Mouse (Mus musculus) v-Abl transformed pro-B cells (cell line): ENCODE data around the gene Csrp3.

Source experiments
- in situ Hi-C, 2 experiments: fragments of 400-800 bp; cut with MboI; formaldehyde crosslinking; loops; one replicate each; pipeline ENCODE4 v1.15.1; 2025; ENCODE audit not compliant: unreplicated experiment in 2 of 2

The Csrp3 gene

DNA sequence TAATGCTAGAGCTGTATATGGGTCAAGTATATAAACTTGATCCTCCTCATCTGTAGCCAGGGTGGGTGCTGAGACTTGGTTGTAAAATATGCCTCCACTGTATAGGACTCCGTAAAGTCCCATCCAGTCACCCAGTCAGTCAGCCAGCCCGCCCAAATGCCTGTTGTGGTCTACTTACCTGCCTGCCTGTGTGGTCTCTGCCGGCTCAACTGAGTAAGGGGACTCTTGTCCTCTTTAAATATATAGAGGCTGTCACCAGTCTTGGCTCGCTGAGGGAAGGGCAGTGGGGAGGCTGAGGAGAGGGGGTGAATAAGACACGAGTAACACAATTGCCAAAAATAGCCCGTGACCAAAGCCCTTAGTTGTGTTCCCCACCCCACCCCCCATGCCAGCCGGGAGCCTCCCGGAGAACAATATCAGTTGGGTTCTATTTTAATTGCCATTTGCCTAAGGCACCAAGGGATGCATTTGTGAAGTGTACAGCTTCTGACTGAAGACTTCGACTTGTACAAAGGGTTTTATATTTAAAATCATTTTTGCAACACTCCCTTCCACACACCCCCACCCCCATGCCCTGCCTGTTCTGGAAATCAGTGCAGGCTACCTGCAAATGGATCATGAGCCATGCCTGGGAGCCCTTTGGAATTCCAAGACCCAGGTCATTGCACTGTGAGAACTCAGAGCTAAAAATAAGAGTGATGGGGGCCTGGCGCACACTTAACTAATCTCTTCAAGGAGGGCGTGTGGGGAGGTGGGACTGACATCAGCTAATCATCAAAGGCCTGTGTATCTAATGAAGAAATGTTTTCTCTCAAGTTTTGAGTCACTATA lies at the start of gene Csrp3:
TSS of gene Csrp3 (minus strand) at position 214 of the 831 bp plus-strand sequence.
- in situ Hi-C loops: no loop called here

DNA sequence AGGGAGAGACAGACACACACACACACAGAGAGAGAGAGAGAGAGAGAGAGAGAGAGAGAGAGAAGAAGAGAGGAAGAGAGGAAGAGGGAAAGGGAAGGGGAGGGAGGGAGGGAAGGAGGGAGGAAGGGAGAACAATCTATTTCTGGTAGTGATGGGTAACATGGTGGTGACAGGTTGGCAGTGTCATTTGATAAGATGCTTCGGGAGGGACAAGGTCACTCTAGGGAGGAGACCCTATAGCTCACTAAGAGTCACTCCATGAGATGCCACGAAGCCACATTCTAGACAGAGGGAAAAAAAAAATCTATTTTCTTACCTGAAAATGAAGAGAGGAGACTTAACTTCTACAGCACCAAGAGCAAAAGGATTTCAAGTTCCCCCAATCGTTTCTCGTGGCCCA lies 48.2 kb upstream of the Csrp3 start:
- in situ Hi-C loops: loop anchor here (5.0 to 25.0 kb wide), 2 partner anchors 36 to 891 kb away; partner anchors contain the start of gene Prmt3 (in 1 of the 2)

DNA sequence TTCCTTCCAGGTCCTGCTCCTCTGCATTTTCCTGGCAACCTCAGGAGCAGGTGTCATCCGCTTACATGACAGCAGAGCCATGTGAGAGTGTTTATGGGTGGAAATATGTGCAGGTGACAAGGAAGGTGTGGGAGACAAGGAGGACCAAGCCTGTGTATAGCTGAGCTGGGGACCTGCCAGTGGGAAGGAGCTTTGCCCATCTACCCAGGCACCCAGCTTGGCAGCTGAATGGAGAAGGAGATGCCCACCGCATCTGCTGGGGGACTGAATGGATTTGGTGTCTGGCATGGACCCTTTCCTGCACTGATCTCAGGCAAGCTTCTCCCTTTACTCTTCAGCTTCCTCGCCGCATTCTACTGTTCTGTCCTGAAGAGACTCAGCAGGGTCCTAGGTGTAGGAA lies 47.6 kb upstream of the Csrp3 start:
- in situ Hi-C loops: loop anchor here (5.0 to 25.0 kb wide), 2 partner anchors 37 to 892 kb away; partner anchors contain the start of gene Prmt3 (in 1 of the 2)

DNA sequence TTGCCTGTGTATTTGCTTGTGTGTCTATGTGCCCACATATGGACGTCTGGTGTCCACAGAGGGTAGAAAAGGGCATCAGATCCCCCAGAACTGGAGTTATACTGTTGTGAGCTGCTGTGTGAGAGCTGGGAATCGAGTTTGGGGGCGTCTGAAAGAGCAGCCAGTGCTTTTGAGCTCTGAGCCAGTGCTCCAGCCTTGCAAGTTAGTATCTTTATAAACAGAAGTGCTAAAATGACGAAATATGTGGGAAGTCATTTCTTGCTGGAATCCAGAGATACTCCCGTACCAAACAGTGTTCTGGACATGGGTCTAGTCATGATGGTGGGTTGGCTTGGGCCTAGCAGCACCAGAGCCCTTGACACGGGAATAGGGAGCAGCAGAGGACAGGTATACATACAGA lies 46.9 kb upstream of the Csrp3 start:
- in situ Hi-C loops: loop anchor here (5.0 to 25.0 kb wide), 4 partner anchors 38 to 893 kb away; partner anchors contain the start of gene Prmt3 (in 1 of the 2)

DNA sequence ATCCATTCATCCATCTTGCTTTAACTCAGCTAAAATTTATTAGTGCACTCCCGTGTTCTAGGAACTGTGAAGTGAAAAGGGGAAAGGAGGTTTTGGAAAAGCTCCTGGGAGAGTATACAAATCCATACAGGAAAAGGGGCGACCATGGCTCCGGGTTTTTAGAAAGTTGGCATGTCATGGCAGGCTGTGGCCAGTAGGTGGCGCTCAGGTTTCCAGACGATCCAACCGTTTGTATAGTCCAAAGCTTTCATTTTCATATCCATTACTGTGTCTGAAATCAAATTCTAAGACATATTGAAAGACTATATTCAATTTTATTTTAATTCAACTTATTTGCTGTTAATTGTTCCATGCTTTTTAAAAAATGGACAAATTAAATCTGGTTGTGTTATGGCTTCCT lies 46.3 kb upstream of the Csrp3 start:
- in situ Hi-C loops: loop anchor here (5.0 to 25.0 kb wide), 4 partner anchors 38 to 893 kb away; partner anchors contain the start of gene Prmt3 (in 1 of the 2)

DNA sequence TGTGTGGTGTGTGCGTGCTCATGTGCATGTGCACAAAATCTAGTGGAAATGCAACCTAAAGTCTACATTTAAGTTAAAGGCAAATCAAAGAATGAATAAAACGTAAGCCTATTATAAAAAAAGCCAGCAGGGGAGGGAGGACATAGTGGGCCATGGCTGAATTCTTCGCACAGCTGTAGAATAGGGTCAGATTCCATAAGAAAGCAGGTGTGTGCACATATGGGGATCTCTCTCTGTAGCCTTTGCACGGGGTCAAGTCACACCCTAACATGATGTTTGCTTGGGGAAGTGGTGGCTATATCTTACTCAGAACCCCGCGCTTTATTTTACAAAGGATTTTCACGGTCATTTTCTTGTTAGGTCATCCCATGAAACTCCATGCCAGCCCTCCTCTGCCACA lies 45.3 kb upstream of the Csrp3 start:
- in situ Hi-C loops: loop anchor here (5.0 to 25.0 kb wide), 4 partner anchors 39 to 894 kb away; partner anchors contain the start of gene Prmt3 (in 1 of the 2)

DNA sequence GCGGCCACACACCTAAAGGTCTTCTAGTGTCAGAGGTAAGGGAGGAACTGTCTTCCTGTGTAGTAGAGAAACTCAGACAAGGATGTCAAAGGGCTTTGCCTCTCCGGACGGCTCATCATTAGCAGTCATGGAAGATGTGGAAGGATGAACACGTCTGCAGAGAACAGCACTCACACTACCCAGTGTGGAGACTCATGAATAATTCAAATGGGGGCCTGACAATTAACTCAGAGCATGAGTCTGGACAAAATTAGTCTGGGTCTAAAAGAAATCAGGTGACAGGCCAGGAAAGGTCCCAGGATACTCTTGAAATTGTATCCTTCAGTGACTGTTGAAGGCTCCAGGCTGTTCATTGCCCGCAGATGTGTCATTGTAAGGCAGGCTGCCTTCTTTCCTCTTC lies 43.2 kb upstream of the Csrp3 start:
- in situ Hi-C loops: loop anchor here (5.0 to 25.0 kb wide), 4 partner anchors 41 to 896 kb away; partner anchors contain the start of gene Prmt3 (in 1 of the 2)

DNA sequence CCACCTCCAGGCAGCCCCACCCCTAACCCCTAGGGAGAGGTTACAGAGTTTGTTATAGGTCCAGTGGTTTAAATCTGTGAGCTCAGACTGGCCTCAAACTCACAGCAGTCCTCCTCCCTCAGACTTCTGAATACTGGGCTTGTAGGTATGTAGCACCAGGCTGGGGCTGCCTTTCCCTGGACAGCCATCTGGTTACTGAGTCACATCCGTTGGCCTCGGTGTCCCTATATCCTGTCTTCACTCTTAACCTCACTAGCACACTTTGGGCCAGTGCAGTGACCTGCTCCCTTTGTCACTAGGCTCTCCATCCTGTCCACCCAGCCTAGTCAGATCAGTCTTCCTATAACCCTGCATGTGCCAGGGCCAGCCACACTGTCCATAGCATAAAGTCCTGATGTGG lies 40.9 kb upstream of the Csrp3 start:
- in situ Hi-C loops: loop anchor here (5.0 to 25.0 kb wide), 2 partner anchors 101 to 899 kb away; partner anchors contain the start of genes Prmt3 (in 1 of the 2) and Zdhhc13 (in 1 of the 2)

DNA sequence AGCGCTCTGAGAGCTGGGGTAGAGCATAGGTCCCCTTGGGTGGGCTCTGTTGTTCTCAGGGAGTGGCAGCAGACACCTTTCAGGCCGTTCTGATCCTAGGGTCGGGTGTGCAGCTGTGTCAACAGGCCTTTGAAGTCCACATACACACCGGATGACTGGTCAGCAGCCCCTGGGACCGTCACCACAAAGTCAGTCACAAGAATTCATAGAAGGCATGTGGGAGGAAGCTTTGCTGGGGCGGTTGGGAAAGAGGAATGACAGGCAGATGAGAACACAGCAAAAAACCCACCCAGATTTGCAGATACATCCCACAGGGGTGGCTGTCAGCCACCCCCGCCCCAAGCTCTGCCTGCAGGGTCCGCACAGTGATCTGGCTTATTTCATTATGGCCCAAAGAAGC lies 40.1 kb upstream of the Csrp3 start:
- in situ Hi-C loops: loop anchor here (5.0 to 25.0 kb wide), 2 partner anchors 101 to 899 kb away; partner anchors contain the start of genes Prmt3 (in 1 of the 2) and Zdhhc13 (in 1 of the 2)

DNA sequence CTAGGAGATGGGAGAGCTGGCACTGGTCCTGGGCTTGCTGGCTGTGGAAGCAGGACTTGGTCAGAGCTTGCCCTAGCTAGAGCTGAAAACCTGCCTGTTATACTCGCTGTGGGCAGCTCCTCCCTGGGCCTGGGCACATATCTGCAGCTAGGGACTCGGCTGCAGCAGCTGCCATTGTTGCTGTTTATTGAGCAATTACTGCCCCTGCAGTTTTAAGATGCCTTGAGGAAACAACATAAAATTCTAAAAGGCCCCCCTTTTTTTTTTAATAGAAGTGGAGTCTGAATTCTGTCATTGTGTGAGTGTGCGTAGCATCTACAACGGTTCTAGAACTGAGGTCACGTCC lies 36.4 kb upstream of the Csrp3 start:
- in situ Hi-C loops: loop anchor here in 1 of 2 experiments (25.0 kb wide), 1 partner anchor 903 kb away; the partner anchor contains the start of gene Prmt3

DNA sequence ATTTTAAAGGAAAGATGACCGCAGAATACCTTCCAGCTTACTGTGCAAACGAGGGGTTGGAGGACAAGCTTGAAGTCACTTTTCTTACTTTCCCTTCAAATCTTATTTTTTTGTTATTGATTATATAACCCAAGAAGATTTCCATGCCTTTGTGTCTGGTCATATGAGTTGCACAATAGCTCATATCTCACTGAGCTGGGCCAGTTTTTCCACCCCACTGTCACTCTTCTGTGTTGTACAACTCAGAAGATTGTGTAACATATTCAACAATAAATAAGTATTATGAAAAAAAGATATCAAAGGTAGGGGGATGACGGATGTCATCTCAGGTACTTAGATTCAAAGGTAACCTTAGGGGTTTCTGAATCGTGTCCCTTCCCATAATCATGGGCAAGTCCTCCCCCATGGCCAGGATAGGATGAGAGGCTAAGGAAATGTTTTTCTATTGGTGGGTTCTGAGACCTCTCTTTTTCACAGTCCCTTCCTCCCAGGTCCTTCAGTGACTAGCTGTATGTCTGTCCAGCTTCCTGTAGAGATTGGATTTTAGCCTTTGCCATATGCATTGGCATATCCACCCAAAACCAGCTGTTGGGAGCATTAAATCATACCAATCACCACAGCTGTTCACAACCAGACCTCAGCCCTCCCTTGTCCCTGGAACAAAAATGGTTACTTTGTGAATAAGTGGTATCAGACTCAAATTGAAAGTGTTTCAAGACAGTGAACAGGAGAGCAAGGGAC lies 35.9 kb upstream of the Csrp3 start:
- in situ Hi-C loops: loop anchor here in 1 of 2 experiments (25.0 kb wide), 1 partner anchor 904 kb away; the partner anchor contains the start of gene Prmt3

DNA sequence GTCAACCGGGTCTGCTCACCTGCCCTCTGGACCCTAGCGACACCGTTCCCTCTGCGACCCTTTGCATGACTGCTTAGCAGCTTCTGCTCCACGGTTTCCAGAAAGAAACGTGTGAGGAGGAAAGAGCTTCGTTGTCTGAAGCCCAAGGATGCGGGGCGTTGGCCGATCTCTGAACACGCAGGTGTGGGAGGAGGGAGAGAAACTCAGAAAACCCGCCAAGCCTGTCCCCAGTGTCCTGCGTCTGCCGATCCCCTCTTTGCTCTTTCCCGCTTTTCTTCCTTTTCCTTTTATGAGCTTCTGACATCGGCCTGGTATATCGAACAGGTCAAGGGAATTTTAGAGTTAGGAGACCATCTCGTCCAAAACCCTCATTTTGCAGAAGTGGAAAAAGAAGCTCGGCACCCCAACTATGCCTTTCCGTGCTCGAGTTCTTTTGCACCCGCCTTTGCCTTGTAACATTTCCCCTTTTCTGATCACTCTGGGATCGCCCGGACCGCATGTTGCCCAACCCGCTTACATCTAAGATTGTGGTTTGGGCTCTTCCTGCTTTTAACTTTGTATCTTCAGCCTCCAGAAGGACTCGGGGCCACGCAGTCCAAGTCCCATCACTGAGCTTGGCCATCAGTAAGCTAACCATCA lies 34.3 kb upstream of the Csrp3 start:
- in situ Hi-C loops: loop anchor here in 1 of 2 experiments (25.0 kb wide), 1 partner anchor 905 kb away; the partner anchor contains the start of gene Prmt3

DNA sequence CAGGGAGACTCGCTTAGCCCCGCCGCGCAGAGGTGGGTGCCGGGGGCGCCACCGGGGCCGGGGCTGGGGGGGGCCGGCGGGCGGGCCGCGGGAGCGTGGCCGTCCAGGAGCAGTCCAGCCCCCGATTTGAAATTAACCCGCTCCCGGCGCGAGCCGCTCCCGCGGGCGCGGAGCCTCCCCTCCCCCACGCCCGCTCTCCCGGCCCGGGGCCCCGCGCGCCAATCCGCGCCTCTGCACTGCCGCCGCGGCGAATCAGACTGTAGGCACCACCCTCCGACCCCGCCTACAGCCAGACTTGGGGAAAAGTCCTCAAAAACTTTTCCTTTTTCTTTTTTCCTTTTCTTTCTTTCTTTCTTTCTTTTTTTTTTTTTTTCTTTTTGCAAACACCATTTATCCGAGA lies 33.7 kb upstream of the Csrp3 start, which contains the start of gene E2f8:
TSS of gene E2f8 (minus strand) at position 111 of the 400 bp plus-strand sequence.
- in situ Hi-C loops: loop anchor here in 1 of 2 experiments (25.0 kb wide), 1 partner anchor 906 kb away; the partner anchor contains the start of gene Prmt3

DNA sequence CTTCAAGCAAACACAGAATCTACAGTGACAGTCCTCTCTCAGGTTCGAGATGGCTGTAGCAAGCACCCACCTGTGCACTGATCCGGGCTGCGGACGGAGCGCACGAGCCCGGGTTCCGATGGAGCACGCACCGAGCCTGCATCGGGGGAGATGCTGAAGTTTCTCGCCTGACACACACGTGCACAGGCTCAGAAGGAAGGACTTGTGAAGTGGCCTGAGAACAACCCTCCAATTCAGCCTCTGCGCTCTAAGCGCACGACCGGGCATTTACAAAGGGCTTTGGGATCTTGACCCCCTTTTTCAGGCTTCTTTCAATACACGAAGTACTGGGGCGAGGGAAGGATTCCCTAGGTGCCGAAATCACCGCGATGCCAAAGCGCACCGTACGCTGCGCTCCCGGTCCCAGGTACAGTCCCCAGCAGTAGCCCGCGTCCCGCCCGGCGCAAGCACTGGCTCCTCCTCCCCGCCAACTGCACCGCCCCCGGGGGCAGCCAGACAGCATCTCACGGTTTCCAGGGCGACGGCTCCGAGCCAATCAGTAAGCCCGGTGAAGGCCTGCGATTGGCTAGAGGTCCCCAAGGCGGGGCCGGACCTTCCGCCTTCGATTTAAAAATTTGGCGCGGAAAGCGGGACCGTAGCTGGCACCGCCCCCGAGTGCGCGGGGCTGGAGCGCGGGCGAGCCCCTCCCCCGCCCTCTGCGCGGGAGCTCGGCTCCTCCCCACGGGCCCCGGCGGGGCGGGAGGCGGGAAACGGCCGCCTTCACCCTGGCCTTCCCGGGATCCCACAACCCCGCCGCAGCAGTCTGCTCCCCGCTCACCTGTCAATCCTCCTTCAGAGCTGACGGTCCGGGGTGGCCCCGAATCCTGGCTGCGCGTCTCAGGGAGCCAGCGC lies 33.0 kb upstream of the Csrp3 start:
- in situ Hi-C loops: loop anchor here in 1 of 2 experiments (25.0 kb wide), 1 partner anchor 906 kb away; the partner anchor contains the start of gene Prmt3

DNA sequence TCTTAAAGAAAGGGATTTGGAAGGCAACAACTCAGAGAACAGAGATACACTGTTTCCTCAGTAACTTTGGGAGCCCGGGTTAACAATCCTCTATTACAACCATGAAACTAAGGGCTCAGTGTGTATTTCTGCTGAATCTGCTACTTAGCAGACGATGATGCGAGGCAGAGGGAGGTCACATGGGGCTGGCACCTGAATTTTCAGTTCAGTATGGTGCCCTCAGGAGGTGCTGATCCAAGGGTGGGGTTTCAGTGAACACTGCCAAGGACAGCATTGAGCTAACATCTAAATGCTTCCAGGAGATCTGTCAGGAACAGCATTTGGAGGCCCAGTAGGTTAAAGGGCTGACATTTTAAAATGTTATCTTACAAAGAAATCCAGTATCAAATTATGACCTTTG lies 31.7 kb upstream of the Csrp3 start:
- in situ Hi-C loops: loop anchor here in 1 of 2 experiments (5.0 to 25.0 kb wide), 3 partner anchors 87 to 908 kb away; partner anchors contain the start of gene Prmt3

DNA sequence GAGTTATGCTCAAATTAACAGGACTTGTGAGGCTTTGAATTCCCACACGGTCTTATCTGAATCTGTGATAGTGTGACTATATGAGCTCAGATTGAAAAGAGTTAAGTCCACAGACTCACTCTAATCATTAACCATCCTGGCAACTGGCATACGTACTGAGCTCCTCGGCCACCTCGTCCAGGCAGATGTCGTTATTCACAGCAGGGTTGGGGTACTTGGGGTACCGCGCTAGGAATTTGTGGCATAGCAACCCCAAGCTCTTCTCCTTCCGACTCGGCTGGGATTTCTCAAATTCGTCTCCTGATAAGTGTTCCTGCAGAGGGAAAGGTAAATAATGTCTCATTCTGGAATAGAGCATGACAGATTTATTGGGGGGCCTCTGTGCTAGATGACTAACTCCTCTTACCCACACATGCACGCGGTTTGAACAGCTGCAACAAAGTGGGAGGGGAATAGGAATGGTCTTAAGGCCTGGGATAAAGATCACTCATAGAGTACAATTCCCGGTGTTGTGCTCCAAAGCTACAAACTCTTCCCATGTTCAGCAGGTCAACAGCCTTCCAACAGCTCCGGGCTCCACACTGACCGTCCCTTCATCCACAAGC lies 30.1 kb upstream of the Csrp3 start:
- in situ Hi-C loops: loop anchor here in 1 of 2 experiments (5.0 to 25.0 kb wide), 3 partner anchors 86 to 909 kb away; partner anchors contain the start of gene Prmt3

DNA sequence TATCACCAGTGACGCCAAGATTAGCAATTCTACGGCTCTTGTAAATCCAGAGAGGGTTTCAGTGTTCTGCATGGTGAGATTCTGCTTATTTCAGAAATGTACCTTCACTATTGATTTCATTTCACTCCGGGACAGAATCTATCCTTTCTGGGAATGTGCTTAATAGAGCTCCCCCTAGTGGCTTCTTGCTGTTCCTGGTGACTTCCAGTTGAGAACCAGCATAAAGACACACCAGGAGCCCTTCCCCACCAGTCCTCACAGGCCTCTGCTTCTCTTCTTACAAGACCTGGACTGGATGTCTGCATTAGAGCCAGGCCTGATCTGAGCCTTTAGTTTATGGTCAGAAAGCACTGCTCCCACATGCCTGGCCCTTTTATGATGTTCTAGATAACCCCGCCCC lies 28.7 kb upstream of the Csrp3 start:
- in situ Hi-C loops: loop anchor here in 1 of 2 experiments (5.0 to 25.0 kb wide), 3 partner anchors 84 to 911 kb away; partner anchors contain the start of gene Prmt3

DNA sequence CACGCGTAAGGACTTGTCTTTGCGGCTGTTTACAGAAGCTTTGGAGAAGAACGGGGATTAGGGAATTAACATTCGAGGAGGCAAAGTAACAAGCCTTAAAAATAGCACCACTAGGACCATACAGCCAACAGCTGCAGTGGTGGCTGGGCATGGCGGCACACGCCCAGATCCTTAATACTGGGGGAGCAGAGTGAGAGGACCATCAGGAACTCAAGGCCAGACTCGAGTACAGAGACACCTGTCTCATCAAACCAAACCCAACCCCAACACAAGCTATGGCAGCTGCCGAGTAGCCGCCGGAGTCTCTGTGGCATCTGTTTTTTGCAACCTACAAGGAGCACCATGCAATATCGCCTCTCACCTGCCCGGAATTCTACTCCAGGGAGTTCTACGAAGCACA lies 27.3 kb upstream of the Csrp3 start:
- in situ Hi-C loops: loop anchor here in 1 of 2 experiments (5.0 to 25.0 kb wide), 3 partner anchors 83 to 912 kb away; partner anchors contain the start of gene Prmt3
